Mouse (Mus musculus) small intestine, adult 2 months (tissue): ENCODE measurements around the gene Trpt1.

ENCODE experiments used
- CTCF ChIP-seq: fragments of 200-500 bp; IDR thresholded peaks from 2 replicates; pipeline ENCODE4 v1.5.1; 2012; ENCODE audit warnings: low read depth, mild to moderate bottlenecking, control low read depth, inconsistent platforms, low read length, moderate library complexity, mixed read lengths; ENCODE audit not compliant: insufficient replicate concordance, insufficient read length; ENCODE audit errors: extremely low read depth
- POLR2A ChIP-seq: fragments of 200-500 bp; IDR thresholded peaks from 2 replicates; pipeline ENCODE4 v1.6.1; 2012; ENCODE audit warnings: low read depth, mild to moderate bottlenecking, control low read depth, inconsistent platforms, low read length, moderate library complexity

DNA sequence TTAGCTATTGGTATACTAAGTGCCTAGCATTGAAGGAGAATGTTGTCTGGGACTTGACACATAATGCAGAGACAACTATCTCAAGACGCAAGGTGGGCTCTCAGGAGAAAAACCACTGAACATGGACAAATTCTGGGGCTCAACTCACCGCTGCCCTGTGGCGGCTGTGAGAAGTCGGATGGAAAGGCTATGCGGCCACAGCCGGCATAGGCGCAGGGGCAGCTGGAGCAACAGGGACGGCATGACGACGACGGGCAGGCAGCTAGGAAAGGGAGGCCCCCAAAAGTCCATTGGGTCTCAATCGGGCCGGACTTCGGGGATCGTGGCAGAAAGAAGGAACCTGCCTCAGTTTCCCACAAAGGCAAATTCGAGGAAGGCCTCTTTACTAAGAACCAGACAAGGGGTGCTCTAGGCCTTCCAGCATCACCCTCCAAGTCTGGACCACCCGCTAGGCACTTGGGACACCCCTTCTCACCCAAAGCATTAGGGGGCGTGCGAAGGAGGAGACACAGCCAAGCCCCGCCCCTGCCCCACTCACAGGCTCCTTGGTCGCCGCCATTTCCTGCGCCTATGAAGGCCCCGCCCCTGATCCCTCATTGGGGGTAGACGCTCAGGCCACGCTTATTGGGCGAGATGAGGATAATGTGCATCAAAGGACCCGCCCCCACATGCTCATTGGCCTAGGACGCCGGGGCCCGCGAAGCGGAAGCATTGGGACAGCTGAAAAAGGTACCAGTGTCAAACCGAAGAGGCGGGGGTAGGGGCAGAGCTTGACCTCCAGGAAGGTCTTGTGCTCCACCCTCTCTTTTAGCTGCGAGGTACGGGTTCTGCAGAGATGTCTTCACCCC, 3.7 kb upstream of the Trpt1 start, which contains the start of gene Dnajc4:
- TF ChIP-seq CTCF (no peak), POLR2A (peak; percentile 56; the same call in 1 of the 2 replicates)
